Mouse (Mus musculus) spleen, postnatal 4 days (tissue): ENCODE data around the gene Med13l.

Source experiments
- DNase-seq, 2 experiments: peaks; one replicate each; pipeline ENCODE4 v3.0.0; 2022; ENCODE audit warnings: low spot score in 2 of 2

Gene Med13l

GRCm38 (mm10) chr5:118732651-118733050, 172.2 kb downstream of the Med13l start:
- no peak for DNase-seq

DNA sequence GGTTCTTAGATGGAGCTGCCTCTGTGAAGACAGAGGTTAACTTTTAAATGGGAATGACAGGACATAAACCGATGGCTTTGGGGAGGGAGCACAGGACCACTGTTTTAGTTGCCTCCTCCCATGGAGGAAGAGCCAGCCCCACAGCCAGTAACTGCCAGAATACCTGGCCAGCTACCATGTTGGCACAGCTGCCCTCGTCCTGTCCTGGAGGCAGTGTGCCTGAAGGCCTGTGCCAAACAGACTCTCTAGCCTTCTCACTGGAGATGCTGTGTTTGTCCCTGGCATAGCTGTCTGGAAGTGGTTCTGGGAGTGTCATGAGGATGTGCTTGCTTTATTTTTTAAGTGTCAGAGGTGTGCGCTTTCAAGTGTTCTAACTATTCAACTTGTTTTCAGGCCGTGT, 173.1 kb downstream of the Med13l start:
- no peak for DNase-seq

DNA sequence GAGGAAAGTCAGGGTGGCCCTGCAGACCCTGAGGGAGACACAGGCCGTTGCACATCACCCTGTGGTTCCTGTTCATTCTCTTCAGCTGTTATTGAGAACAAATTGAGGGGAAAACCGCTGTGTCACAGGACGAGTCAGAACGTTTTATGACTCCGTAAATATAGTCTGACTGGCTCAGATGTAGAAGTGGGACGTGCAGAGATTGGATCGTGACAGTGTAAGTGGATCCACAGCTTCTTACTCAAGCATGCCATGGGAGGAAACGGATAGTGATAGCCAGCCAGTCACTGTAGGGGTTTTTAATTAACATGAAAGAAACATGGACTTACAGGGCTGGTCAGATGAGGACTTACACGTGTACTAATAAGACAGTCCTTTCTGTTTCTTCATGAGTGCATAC, 174.0 kb downstream of the Med13l start:
- no peak for DNase-seq

GRCm38 (mm10) chr5:118735738-118736137, 175.3 kb downstream of the Med13l start:
- no peak for DNase-seq

GRCm38 (mm10) chr5:118737548-118737947, 177.1 kb downstream of the Med13l start:
- DNase-seq, result peak; percentile 37 to 78

DNA sequence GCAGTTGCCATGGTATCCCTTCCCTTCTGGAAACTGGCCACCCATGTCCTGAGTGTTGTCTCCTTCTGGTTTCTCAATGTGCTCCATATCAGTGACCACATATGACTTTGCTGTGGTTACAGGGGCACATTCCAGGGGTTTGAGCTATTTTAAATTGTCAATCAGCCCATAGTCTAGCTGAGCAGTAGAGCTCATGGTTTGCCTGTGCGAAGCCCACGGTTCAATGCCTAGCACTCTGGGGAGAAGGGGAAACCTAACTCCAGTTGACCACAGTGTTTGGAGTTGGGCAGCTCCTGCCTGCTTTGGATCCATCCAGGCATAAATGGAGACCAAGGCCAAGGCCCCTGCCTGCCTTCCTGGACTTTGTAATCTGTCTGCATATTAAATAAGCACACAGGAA, 182.6 kb downstream of the Med13l start:
- DNase-seq, result no peak

- DNase-seq, result no peak
These were observed 186.5 kb downstream of the Med13l start for GRCm38 (mm10) chr5:118747026-118747425.

- DNase-seq, result no peak
These were observed 191.1 kb downstream of the Med13l start for GRCm38 (mm10) chr5:118751446-118752179.

- no peak for DNase-seq
These were observed 192.4 kb downstream of the Med13l start for GRCm38 (mm10) chr5:118752868-118753267.

GRCm38 (mm10) chr5:118753471-118754044, 193.1 kb downstream of the Med13l start:
- no peak for DNase-seq

DNA sequence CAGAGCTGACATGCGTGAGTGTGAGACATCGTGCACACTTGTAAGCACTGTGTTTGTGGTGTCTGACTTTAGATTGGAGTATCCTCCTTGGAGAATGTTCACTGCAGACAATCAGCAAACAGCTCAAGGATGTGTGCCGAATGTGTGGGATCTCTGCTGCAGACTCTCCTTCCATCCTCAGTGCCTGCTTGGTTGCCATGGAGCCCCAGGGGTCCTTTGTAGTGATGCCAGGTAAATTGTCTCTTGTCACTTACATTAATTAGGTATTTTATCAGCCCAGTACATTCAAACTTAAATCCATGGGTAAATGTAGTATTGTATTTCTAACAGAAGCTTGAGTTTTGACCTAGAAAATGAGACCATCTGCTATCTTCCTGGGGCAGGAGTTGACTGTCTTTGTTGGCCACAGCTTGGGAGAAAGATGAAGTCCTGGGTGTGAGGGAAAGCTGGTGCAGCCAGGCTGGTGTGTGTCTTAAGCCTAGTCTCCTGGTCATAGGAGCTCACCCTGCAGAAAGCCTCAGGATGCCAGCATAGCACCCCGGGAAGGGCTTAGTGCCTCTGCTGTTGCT, 193.8 kb downstream of the Med13l start:
- DNase-seq, result no peak

GRCm38 (mm10) chr5:118756078-118756477, 195.6 kb downstream of the Med13l start:
- DNase-seq, result no peak

GRCm38 (mm10) chr5:118757396-118758301, 197.2 kb downstream of the Med13l start:
- no peak for DNase-seq

DNA sequence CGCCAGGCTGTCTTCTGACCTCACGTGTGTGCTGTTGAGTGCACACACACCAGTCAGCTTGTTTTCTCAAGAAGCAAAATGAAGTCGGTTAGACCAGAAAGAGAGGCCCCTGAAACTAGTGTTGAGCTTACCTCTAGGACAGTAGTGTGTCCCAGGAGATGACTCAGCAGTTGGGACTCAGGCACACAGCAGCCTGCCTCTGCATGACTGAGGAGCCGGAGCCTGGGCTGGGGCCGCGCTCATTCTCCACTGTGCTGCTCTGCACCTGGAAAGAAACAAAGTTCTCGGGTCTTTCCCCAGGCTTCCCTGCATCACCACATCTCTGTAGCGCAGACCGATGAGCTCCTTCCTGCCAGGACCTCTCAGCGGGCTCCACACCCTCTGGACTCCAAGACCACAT, 200.5 kb downstream of the Med13l start:
- DNase-seq, result no peak

DNA sequence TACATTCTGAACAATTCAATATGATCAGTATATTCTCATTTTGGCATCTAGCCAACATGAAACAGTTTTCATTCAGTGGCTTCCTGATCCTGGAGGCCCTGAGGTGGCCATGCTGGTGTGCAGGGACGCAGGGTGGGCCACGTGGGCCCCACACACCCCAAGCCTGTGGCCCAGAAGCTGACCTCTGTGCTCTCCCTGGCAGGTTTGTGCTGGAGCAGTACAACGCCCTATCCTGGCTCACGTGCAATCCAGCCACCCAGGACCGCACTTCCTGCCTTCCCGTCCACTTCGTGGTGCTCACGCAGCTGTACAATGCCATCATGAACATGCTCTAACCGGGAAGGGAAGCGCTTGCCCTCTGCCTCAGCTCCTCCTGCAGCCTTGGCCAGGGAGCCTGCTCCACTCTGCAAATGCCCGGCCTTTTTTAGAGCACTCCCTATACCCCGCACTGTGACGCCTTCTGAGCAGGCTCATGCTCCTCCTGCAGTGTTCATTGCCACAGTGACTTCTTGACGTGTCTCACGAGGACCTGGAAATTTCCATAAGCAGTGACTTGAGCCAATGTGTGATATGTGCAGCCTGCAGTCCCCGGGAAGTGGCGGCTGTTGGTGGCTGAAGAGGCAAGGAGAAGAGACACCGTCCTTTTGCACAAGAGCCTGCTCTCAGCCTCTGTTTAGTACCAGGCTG, 202.2 kb downstream of the Med13l start:
- DNase-seq, result no peak

DNA sequence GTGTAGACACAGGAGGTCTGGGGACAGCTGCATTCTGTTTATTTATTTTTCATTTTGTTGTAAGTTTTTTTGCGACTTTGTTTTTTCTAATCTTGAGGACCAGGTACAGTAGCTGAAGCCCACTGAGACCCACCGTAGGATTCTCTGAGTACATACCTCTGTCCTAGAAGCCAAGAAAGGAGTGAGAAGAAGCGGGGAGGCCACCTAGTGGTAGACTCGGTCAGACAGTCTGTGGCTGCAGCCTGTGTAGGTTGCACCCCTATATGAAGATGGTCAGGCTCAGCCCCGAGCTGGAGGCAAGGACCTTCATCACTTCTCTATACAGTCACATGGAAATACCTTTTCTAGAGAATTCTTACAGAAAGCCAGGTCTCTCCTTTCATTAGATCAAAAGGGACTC, 202.9 kb downstream of the Med13l start:
- DNase-seq, result no peak

DNA sequence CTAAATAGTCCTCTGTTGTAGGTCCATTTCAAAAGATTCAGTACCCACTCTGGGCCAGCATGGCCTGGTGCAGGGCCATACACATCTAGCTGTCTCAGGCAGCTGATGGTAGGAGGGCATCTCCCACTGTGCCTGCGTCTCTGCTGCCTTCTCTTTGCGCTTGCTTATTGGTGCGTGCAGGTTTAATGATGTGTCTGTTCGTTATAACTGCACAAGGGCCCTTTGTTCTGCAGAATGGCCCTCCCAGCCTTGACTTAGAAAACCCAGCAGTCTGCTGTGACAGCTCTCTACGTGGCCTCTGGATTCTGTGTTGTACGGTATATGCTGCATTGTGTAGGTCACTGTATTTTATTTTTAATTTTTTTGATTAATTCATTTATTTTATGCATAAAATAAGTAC, 208.7 kb downstream of the Med13l start:
- no peak for DNase-seq

DNA sequence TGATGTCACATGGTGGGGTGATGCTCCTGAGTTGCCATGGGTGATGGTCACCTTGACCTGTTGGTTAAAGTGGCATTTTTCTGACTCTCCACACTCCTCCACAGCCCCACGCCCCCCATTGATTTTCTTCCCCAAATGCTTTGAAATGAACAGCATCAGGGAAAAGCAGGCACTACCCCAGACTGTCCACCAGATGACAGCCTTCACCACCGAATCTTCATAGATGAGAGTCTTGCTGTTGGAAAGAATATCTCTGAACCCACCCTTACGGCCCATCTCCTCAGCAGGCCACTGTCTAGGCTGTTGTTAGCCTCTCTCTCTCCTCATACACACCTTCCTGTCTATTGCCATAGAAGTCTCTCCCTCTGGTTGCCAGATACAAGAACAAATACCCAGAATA, 213.4 kb downstream of the Med13l start:
- no peak for DNase-seq

DNA sequence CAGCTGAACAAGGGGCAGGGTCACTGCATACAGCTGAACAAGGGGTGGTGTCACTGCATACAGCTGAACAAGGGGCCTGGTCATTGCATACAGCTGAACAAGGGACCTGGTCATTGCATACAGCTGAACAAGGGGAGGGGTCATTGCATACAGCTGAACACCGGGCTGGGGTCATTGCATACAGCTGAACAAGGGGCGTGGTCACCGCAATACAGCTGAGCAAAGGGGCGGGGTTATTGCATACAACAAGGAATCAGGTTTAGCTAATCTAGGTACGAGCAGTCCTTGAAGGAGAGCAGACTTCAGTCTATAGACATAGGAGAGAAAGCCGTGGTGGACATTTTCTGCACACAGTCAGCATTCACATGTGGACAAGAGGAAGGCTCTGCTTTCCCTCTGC, 215.9 kb downstream of the Med13l start:
- DNase-seq, result no peak

- DNase-seq, result peak; percentile 45 to 86
These were observed 221.1 kb downstream of the Med13l start for GRCm38 (mm10) chr5:118781598-118781997.

- DNase-seq, result no peak
These were observed 221.7 kb downstream of the Med13l start for GRCm38 (mm10) chr5:118782139-118782538.

DNA sequence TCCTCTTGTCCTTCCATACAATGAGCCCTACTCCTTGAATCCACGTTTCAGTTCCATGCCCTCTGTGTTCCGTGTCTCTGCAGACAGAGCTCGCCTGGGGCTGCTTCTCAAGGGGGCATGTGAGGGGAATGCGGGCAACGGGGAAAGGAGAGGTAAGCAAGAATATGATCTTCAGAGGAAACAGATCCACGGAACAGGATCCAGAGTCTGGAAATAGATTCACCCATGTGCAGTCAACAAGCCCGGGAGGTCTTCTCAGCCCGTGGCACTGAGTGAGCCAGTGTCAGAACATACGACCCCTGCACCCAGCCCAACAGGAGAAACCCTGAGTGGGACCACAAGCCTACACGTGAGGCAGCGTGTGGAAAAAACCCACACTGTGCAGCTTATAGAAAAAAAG, 228.7 kb downstream of the Med13l start:
- no peak for DNase-seq
